Mouse (Mus musculus) embryonic facial prominence, embryonic 15.5 days (tissue): ENCODE measurements around the gene Per1. TPM values are rescaled to one million over a fixed set of nuclear protein-coding genes. Genes with fewer than 3 reads are reported as not detected.

ENCODE experiments used
- ATAC-seq: fragments of 200-750 bp; cut with Nextera tagmentation; 2 replicates; pipeline ENCODE4 v1.8.0; 2017; ENCODE audit warnings: low read depth, moderate TSS enrichment; ENCODE audit not compliant: insufficient number of reproducible peaks, low FRiP score, low TSS enrichment
- H3K27ac ChIP-seq: fragments of 300-500 bp; sonication (generic); replicated peaks from 2 replicates; pipeline ENCODE4 v1.5.1; 2015; ENCODE audit warnings: mild to moderate bottlenecking, inconsistent platforms
- H3K27me3 ChIP-seq: fragments of 300-500 bp; sonication (generic); 2 replicates; pipeline ENCODE4 v1.6.1; 2015; ENCODE audit warnings: inconsistent platforms
- H3K36me3 ChIP-seq: fragments of 300-500 bp; sonication (generic); 2 replicates; pipeline ENCODE4 v1.6.1; 2015; ENCODE audit warnings: mild to moderate bottlenecking, inconsistent platforms
- H3K4me1 ChIP-seq: fragments of 300-500 bp; sonication (generic); 2 replicates; pipeline ENCODE4 v1.6.1; 2015; ENCODE audit warnings: inconsistent platforms
- H3K4me2 ChIP-seq: fragments of 300-500 bp; sonication (generic); replicated peaks from 2 replicates; pipeline ENCODE4 v1.6.1; 2015; ENCODE audit warnings: mild to moderate bottlenecking, inconsistent platforms
- H3K4me3 ChIP-seq: fragments of 300-500 bp; sonication (generic); replicated peaks from 2 replicates; pipeline ENCODE4 v1.5.1; 2015; ENCODE audit warnings: mild to moderate bottlenecking, inconsistent platforms
- H3K9ac ChIP-seq: fragments of 300-500 bp; sonication (generic); 2 replicates; pipeline ENCODE4 v1.6.1; 2015; ENCODE audit warnings: inconsistent platforms
- H3K9me3 ChIP-seq: fragments of 300-500 bp; sonication (generic); replicated peaks from 2 replicates; pipeline ENCODE4 v1.6.1; 2016; ENCODE audit warnings: inconsistent platforms
- whole genome bisulfite sequencing: fragments of 180-500 bp; shearing (Covaris S2); methylation state at CpG from one replicate; pipeline ENCODE4 v1.1.7; 2015; 5-methylcytosine and 5-hydroxymethylcytosine counted together
- polyA plus RNA-seq: library from polyadenylated mRNA; unstranded; fragments of >200 nt; fragmentation: Nextera tagmentation; extraction: Ambion mirVana; gene quantifications from 2 replicates; pipeline ENCODE4 v1.2.1, GENCODE M21; 2015

Per1 gene
- polyA plus RNA-seq, 1 experiment from 2014 or later: 34.4 TPM

- Histone ChIP-seq H3K9me3 (no peaks in the 10 kb centered on the region), H3K4me2 (no peak overlapping the region), H3K27ac (0 out of 2 replicates have a peak overlapping the region, but pooled peaks have one; percentile 63), H3K4me1 (peaks cover 12% of the 10 kb centered on the region), H3K4me3 (no peak overlapping the region; the same call in 1 of the 2 replicates), H3K9ac (no peak overlapping the region), H3K27me3 (no peaks in the 10 kb centered on the region), H3K36me3 (peaks cover 54% of the 10 kb centered on the region)
- ATAC-seq: no peak
- 81% methylated on average over 13 of the region's 13 CpGs for WGBS
Observed at GRCm38 (mm10) chr11:69109032-69109900, 14.2 kb downstream of the Per1 start.

- Histone ChIP-seq H3K4me3 (peak overlapping the region; percentile 50), H3K4me1 (peaks cover 12% of the 10 kb centered on the region), H3K9ac (peak overlapping the region; percentile 26), H3K9me3 (no peaks in the 10 kb centered on the region), H3K27me3 (no peaks in the 10 kb centered on the region), H3K36me3 (peaks cover 42% of the 10 kb centered on the region), H3K4me2 (peak overlapping the region; percentile 57), H3K27ac (peak overlapping the region; percentile 63)
- peak; percentile 65; the same call in 1 of the 2 replicates for ATAC-seq
- WGBS: under 1% methylated on average over 30 of the region's 30 CpGs
Observed at GRCm38 (mm10) chr11:69110319-69111046, 15.5 kb downstream of the Per1 start.

- Histone ChIP-seq H3K27me3 (no peaks in the 10 kb centered on the region), H3K4me1 (peaks cover 12% of the 10 kb centered on the region), H3K9me3 (no peaks in the 10 kb centered on the region), H3K4me2 (peak overlapping the region; percentile 57), H3K36me3 (peaks cover 34% of the 10 kb centered on the region), H3K27ac (peak overlapping the region; percentile 36), H3K9ac (peak overlapping the region; percentile 26), H3K4me3 (peak overlapping the region; percentile 50)
- no peak for ATAC-seq
- 4% methylated on average over 21 of the region's 21 CpGs for WGBS
Observed at GRCm38 (mm10) chr11:69111051-69111810, 16.2 kb downstream of the Per1 start.

DNA sequence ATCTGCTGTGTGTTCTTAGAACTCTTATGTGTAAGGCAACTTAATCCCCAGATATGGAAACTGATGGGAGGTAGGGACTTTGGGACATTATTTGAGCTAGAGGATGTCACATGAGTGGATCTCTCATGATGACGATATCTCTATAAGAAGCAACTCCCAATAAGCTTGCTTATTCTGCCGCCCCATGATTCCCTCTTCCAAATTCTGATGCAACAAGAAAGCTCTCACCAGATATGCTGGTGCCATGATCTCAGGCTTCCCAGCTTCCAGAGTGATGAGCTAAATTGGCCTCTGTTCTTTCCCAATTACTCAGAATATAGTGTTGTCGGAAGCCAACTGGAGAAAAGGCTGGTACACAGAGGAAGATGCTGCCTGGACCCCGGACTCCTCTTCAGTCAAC lies 16.8 kb downstream of the Per1 start:
- no peaks in the 10 kb centered on the region for H3K27me3 ChIP-seq
- H3K4me2 ChIP-seq: no peak overlapping the region
- no peak overlapping the region for H3K4me3 ChIP-seq
- H3K4me1 ChIP-seq: peaks cover 12% of the 10 kb centered on the region
- no peak for ATAC-seq
- H3K9ac ChIP-seq: no peak overlapping the region
- 67% methylated on average over 4 of the region's 4 CpGs for WGBS
- peaks cover 28% of the 10 kb centered on the region for H3K36me3 ChIP-seq
- no peaks in the 10 kb centered on the region for H3K9me3 ChIP-seq
- H3K27ac ChIP-seq: peak overlapping the region; percentile 36; the same call in 1 of the 2 replicates

DNA sequence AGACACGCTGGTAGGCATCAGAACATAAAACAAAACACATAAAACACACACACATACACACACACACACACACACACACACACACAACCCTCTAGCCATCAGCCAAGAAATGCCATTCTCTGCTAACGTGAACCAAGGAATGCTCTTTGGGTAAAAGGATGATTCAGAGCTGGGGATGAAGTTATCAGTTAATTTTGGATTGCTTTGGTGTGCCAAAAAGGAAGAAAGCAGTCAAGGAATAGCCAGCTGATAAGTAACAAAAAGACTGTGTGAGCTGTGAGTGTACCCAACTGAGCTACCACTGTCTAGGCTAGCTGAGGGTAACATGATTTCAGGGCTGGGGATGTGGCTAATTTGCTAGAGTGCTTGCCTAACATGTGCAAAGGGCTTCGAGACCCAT lies 19.0 kb downstream of the Per1 start:
- no peaks in the 10 kb centered on the region for H3K9me3 ChIP-seq
- H3K4me1 ChIP-seq: peaks cover 17% of the 10 kb centered on the region
- no peak overlapping the region for H3K4me2 ChIP-seq
- H3K27me3 ChIP-seq: no peaks in the 10 kb centered on the region
- no peak overlapping the region for H3K4me3 ChIP-seq
- 63% methylated on average over 3 of the region's 3 CpGs for WGBS
- H3K36me3 ChIP-seq: peaks cover 6% of the 10 kb centered on the region
- no peak for ATAC-seq
- H3K9ac ChIP-seq: no peak overlapping the region
- no peak overlapping the region for H3K27ac ChIP-seq

GRCm38 (mm10) chr11:69114621-69115020 lies 19.6 kb downstream of the Per1 start:
- Histone ChIP-seq H3K4me3 (no peak overlapping the region), H3K27ac (no peak overlapping the region), H3K4me2 (no peak overlapping the region), H3K9ac (no peak overlapping the region), H3K4me1 (peaks cover 18% of the 10 kb centered on the region), H3K36me3 (peaks cover under 1% of the 10 kb centered on the region; the same call in 1 of the 2 replicates), H3K9me3 (no peaks in the 10 kb centered on the region), H3K27me3 (no peaks in the 10 kb centered on the region)
- 77% methylated on average over 3 of the region's 3 CpGs for WGBS
- ATAC-seq: no peak

DNA sequence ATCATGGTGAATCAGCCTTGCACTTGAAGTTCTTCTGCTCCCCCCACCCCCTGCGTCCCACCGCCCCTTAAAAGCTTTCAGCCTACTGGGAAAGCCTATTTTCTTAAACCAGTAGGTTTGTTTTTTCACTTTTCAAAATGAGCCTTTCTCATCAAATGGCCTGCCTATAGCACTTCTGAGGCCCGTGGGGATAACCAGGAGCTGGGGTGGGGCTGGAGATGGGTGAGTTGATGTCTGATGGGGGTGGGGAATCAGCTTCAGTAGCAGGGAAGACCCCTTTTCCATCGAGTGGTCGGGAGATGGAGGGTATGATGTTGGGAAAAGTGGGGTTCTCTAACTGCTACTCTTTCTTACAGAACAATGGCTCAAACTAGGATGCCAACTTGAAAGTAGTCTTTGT lies 21.8 kb downstream of the Per1 start:
- Histone ChIP-seq H3K9me3 (no peaks in the 10 kb centered on the region), H3K4me2 (peak overlapping the region; percentile 96), H3K36me3 (no peaks in the 10 kb centered on the region), H3K27me3 (no peaks in the 10 kb centered on the region; the same call in 1 of the 2 replicates), H3K4me3 (peak overlapping the region; percentile 91; the same call in 1 of the 2 replicates), H3K4me1 (peaks cover 36% of the 10 kb centered on the region), H3K27ac (no peak overlapping the region), H3K9ac (no peak overlapping the region)
- no peak for ATAC-seq
- WGBS: 56% methylated on average over 5 of the region's 5 CpGs

- peak; percentile 31; the same call in 1 of the 2 replicates for ATAC-seq
- 0% methylated on average over 45 of the region's 45 CpGs for WGBS
Observed at GRCm38 (mm10) chr11:69117737-69118695, 23.0 kb downstream of the Per1 start.

DNA sequence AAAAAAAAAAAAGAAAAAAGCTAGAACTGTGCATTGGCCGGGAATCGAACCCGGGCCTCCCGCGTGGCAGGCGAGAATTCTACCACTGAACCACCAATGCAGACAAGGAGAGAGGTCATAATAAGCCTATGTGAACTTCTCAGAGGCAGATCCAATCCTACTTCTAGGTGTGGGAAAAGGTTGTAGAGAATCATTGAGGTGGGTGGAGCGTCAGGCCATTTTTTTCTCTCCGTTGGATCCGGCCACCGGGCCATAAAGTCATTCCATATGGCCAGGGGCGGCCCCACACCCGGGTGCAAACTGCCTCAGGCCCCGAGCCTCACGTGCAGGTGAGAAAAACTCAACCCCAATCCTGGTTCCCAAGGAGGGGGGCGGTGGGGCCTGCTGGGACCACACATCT lies 23.7 kb downstream of the Per1 start:
- Histone ChIP-seq H3K9ac (no peak overlapping the region), H3K27me3 (no peaks in the 10 kb centered on the region; the same call in 1 of the 2 replicates), H3K36me3 (no peaks in the 10 kb centered on the region), H3K4me2 (peak overlapping the region; percentile 96), H3K27ac (peak overlapping the region; percentile 89), H3K4me3 (peak overlapping the region; percentile 91), H3K4me1 (peaks cover 36% of the 10 kb centered on the region), H3K9me3 (no peaks in the 10 kb centered on the region)
- WGBS: under 1% methylated on average over 15 of the region's 15 CpGs
- ATAC-seq: no peak

More at GRCm38 (mm10) chr11:69117737-69118695, 23.0 kb downstream of the Per1 start:
- Histone ChIP-seq H3K9ac (peak overlapping the region; percentile 70), H3K4me3 (peak overlapping the region; percentile 91), H3K36me3 (no peaks in the 10 kb centered on the region), H3K27me3 (no peaks in the 10 kb centered on the region; the same call in 1 of the 2 replicates), H3K4me2 (peak overlapping the region; percentile 96), H3K4me1 (peaks cover 36% of the 10 kb centered on the region), H3K27ac (peak overlapping the region; percentile 89), H3K9me3 (no peaks in the 10 kb centered on the region)
